Mouse (Mus musculus): ENCODE results near the gene Rundc3a.
"Not testable (repeated sequence)": the region's sequence is repeated elsewhere in the genome, so short reads cannot be mapped to it uniquely, and the experiment has no call there.

The Rundc3a gene

GRCm38 (mm10) chr11:102408888-102409794 is 15.9 kb downstream of the Rundc3a start:
- no peak for DNase-seq (ENCODE audit: low spot score)

GRCm38 (mm10) chr11:102409795-102410330 is 16.7 kb downstream of the Rundc3a start:
- no peak for DNase-seq (ENCODE audit: low spot score)

GRCm38 (mm10) chr11:102410345-102410744 is 17.1 kb downstream of the Rundc3a start:
- DNase-seq (ENCODE audit: low spot score), result not testable (repeated sequence)

- DNase-seq (ENCODE audit: low spot score), result no peak
These were observed 17.9 kb downstream of the Rundc3a start for GRCm38 (mm10) chr11:102411061-102411460.

GRCm38 (mm10) chr11:102411704-102412103 is 18.5 kb downstream of the Rundc3a start:
- DNase-seq (ENCODE audit: low spot score), result peak; percentile 82

GRCm38 (mm10) chr11:102413059-102413458 is 19.9 kb downstream of the Rundc3a start:
- no peak for DNase-seq (ENCODE audit: low spot score)

- DNase-seq (ENCODE audit: low spot score), result no peak
These were observed 22.0 kb downstream of the Rundc3a start for GRCm38 (mm10) chr11:102415034-102415802.

GRCm38 (mm10) chr11:102417160-102417559 is 24.0 kb downstream of the Rundc3a start:
- DNase-seq (ENCODE audit: low spot score), result no peak

GRCm38 (mm10) chr11:102418887-102419286 is 25.7 kb downstream of the Rundc3a start:
- no peak for DNase-seq (ENCODE audit: low spot score)

GRCm38 (mm10) chr11:102421559-102421958 is 28.4 kb downstream of the Rundc3a start:
- DNase-seq (ENCODE audit: low spot score), result no peak

GRCm38 (mm10) chr11:102424666-102425065 is 31.5 kb downstream of the Rundc3a start:
- DNase-seq (ENCODE audit: low spot score), result no peak

GRCm38 (mm10) chr11:102425555-102426316 is 32.5 kb downstream of the Rundc3a start:
- DNase-seq (ENCODE audit: low spot score), result no peak

- no peak for DNase-seq (ENCODE audit: low spot score)
These were observed 35.9 kb downstream of the Rundc3a start for GRCm38 (mm10) chr11:102428981-102429540.

- DNase-seq (ENCODE audit: low spot score), result no peak
These were observed 36.3 kb downstream of the Rundc3a start for GRCm38 (mm10) chr11:102429551-102429950.

GRCm38 (mm10) chr11:102430121-102431017 is 37.2 kb downstream of the Rundc3a start, which contains the start of gene Grn:
Gene Grn (plus strand): TSS chr11:102430315.
- peak; percentile 96 for DNase-seq (ENCODE audit: low spot score)

- no peak for DNase-seq (ENCODE audit: low spot score)
These were observed 37.9 kb downstream of the Rundc3a start for GRCm38 (mm10) chr11:102431018-102431645.

- DNase-seq (ENCODE audit: low spot score), result no peak
These were observed 38.5 kb downstream of the Rundc3a start for GRCm38 (mm10) chr11:102431728-102432114.

- no peak for DNase-seq (ENCODE audit: low spot score)
These were observed 39.1 kb downstream of the Rundc3a start for GRCm38 (mm10) chr11:102432115-102432843.

- DNase-seq (ENCODE audit: low spot score), result no peak
These were observed 39.7 kb downstream of the Rundc3a start for GRCm38 (mm10) chr11:102432896-102433295.

Measured in left cerebral cortex, adult 11 months (tissue).